Mouse (Mus musculus): Measurements from ENCODE around the gene D330020A13Rik. TPM values are rescaled to one million over a fixed set of nuclear protein-coding genes. Genes with fewer than 3 reads are reported as not detected.
A peak's percentile ranks its signal among the peaks of the same experiment; 100 is the strongest.
"Not testable (repeated sequence)": the region's sequence is repeated elsewhere in the genome, so short reads cannot be mapped to it uniquely, and the experiment has no call there.

The D330020A13Rik gene
- not detected in 2 replicates for total RNA-seq (2021)
- long read RNA-seq, experiment 1 = 0 reads
- long read RNA-seq, experiment 2 = 0 reads

DNA sequence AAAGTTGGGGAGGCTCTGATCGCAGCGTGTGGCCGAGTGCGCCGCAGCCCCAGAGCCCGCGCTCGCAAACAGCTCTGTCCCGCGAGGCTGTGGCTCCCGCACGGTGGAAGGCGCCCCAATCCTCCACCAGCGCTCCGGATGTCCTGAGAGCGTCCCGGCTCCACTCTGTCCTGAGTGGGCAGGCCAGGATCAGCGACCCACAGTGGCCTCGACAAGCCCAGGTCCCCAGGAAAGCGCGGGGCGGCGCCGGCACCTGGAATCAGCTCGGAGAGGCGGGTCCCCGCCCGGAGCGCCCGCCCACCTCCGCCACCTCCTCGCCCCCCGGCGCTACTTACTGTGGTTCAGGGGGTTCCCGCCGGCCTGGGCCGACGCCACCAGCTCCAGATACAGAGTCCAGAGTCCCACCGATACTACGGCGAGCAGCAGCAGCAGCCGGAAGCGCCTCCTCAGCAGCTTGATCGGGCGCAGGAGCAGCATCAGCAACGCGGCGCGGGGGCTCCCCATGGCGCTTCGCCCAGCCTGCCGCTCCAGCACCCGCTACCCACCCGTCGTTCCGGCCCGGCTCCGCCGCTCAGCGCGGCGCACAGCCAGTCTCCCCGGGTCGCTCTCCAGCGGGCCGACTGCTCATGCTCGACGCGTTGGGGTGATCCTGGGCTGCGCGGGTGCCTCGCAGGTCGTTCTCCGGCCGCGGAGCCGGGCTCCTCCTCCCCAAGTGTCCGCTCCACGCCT lies at the start of gene D330020A13Rik, which contains the start of gene B4galnt3:
D330020A13Rik (plus strand) TSS at position 309 of the 729 bp plus-strand sequence.
B4galnt3 (minus strand) TSS at position 504 of the 729 bp plus-strand sequence.
- peak; percentile 70 for DNase-seq

DNA sequence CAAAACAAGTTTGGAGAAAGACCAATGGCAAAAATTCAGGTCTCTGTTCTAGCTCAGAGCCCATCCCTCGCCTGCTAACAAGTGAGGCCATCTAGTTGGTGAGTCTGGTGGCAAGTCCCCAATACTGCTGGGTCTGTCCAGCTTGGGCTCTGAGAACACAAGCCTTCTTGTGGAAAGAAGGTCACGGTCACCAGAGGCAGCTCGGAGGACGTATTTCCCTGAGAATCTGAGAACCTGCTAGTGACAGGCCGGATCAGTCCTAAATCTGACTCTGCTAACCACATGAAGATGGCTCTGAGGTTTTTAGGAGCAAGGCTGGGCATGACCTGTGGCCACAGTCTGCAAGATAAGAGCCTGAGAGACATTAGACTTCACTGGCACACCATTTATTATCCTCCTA lies 47.5 kb upstream of the D330020A13Rik start:
- DNase-seq = peak; percentile 32

DNA sequence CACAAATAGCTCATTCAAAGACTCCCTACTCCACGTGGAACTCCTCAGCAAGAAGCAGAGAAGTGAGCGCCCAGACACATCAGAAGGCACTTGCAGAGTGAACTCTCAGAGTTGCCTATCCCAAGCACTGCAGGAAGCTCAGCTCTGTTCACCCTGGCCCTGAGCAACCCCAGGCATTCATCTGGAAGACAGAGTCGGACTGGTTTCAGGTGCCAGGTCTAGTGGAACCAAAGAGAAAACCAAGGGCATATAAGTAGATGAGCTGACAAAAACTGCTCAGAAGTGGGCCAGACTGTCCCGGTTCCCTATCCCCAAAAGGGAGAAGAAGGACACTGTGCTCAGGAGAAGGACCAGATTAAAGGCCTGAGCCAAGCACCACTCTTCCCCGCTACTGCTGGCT lies 44.3 kb upstream of the D330020A13Rik start:
- no peak for DNase-seq

DNA sequence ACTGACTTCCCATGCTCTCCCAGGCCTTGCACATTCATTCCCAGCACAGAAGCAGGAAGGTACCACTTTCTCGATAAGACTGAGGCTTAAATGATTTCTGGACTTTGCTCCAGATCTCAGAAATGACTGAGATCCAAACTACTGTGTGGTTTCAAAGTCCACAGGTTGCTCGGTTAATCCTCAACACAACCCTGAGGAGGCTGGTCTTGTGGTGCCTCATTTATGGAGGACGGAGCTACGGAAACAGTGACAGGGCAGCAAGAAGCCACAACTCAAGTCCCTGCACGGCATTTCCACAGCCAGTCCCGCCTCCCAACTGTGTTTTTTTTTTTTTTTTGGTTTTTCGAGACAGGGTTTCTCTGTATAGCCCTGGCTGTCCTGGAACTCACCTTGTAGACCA lies 43.2 kb upstream of the D330020A13Rik start:
- DNase-seq = no peak

DNA sequence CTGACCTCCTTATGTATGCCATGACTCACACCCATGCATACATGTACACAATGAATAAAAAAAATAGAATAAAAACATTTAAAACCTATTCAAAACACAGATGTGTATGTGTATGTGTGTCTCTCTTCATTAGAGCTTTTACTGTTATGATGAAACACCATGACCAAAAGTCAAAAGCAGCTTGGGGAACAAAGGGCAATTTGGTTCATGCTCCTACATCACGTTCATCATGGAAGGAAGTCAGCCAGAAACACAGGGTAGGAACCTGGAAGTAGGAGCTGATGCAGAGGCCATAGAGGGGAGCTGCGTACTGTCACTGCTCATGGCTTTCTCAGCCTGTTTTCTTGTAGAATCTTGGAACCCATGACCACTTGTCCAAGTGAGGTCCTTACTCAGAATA lies 41.4 kb upstream of the D330020A13Rik start:
- no peak for DNase-seq

DNA sequence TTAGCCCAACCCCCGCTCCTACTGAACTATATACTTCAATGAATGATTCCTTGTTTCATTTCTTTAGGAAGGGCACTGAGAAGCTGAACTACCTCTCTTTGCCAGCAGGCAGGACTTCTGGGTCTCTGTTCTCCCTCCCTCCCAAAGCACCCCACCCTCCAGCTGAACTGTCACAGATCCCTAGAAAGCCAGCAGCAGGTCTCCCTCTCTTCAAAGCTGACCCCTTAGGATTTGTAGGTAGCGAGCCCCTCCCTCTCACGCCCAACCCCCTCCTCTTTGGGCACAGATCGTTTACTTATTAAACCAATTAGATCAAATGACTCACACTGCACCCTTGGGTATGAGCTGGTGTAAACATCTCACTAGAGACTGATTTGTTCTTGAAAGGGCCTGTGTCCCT lies 39.5 kb upstream of the D330020A13Rik start:
- DNase-seq = no peak

DNA sequence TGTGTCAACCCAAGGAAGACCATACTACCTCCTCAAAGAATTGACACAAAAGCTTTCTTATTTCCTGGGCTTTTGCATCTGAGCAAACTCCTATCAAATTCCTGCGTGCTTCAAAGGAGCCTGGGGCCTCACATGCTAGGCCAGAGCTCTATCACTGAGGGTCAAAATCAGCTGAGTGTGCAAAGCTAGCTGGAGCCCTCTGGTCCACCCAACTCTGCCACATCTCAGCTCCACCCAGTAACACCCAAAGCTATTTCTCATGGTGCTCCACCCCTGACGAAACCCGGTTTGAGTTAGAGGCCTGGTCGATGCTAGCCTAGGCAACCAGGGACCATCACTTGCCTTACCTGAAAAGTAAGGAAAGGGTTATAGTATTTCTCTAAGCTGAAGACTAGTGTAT lies 39.0 kb upstream of the D330020A13Rik start:
- no peak for DNase-seq

DNA sequence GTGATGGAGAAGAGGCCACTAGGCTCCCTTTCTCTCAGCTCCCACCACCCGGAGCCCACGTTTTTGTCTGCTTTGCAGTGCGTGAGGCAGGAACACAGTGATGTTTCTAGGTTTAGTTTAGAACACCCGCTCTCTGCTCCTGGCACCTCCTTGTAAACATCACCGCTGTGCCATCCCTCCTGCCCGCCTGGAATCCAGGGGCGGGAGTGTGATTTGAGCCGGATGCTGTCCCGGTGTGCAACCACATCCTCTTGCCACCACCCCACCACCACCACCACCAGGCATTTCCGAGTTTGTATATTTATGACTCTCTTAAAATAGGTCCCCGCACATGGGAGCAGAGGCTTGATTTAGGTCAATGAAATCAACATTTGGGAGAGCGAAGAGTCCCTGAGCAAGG lies 38.5 kb upstream of the D330020A13Rik start:
- DNase-seq = no peak

DNA sequence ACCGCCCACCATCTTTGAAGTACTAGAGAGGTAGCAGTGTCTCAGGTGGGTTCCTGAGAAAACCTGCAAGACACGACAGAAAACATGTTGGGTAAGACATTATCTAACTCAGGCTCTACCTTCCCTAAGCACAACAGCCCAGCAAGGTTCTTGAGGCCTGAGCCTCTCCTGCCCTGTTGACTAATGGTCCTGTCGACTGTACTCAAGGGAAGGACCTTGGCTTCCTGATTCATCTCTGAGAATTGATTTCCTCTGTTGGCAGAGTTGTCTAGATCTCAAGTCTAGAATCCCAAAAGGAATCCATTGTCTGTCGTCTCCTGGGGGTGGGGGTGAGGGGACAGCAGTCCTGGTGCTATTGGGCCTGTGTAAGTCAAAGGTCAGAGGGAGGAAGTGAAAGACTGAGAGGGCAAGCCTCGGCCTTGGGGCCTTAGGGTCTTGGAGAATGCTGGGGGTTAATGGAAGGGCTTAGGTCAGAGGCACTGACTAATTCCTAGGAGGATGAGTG lies 37.7 kb upstream of the D330020A13Rik start:
- peak; percentile 61 for DNase-seq

DNA sequence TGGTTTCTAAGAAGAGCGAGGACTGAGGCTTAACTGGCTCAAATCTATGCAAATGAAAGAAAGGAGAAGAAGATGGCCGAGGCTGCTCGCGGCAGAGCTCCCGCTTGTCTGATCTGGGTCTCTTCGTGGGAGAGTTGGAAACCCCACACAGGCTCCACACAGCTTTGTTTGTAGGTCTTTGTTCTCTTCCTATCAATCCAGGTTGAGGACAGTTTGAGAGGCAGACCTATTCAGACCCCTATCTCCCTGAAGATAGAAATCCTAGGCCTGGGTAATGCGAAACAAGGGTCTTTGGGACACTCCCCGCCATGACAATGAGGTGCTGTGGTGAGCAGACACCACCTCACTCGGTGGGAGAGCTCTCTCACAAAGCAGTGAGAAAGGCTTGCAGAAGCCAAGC lies 34.7 kb upstream of the D330020A13Rik start:
- DNase-seq = no peak

DNA sequence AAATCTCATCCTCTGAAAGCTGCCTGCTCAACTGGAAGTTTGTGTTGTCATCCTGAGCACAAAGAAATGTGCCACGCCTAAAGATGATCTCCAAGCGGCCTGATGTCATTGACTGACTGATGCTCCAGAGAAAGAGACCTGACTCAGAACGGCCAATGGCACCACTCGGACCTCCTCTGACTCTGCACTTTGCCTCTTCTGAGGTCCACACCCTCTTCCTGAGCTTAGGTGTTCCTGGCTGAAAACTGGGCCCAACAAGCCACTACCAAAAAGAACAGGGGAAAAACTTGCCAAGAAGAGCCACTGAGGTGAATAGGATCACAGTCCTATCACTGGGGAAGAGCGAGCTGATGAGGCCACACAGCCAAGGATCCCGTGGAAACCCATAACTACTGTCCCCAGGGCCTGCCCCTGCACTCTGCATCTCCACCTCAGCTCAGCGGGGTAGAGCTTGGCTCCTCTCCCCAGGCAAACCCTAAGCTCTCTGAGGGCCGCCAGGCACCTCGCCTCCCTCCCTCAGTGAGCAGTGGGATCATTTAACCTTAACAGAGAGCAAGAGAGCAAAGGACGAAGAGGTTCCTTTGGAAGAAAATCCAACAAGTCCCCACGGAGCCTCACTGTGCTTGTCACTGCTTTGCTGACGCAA lies 31.2 kb upstream of the D330020A13Rik start:
- DNase-seq = no peak

DNA sequence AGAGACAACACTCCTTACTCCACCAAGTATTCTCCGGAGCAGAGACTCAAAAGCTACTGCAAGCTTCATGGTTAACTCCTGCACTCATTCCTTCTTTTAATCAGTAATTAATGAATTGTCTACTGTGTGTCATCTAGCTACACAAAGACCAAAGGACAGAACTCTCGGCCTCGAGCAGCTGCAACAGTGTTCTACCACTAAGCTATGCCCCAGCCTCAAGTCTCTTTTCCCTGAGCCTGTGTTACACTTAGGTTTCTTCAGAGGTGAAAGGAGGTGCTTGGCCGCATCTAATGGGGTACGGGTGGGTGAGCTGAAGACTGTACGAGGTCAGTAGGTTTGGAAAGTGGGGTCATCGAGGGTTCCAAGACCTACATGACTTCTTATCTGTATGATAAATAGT lies 30.6 kb upstream of the D330020A13Rik start:
- DNase-seq = no peak

DNA sequence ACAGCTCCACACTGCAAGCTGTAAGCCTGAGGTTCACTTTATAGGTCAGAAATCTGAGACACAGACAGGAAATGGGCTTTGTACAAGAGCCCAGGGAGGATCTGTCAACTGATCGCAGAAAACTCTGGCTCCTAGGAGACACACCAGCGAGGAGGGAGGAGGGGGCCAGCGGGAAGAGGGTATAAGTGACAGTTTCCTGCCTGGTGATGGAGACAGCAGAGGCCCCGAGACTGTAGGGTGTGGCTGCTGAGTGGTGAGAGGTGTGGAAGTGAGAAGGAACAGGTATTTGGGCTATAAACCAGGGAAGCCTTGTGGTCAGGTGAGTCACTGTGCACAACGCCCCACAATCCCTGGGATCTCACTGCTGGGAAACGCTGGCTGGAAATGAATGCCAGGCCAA lies 30.0 kb upstream of the D330020A13Rik start:
- no peak for DNase-seq

DNA sequence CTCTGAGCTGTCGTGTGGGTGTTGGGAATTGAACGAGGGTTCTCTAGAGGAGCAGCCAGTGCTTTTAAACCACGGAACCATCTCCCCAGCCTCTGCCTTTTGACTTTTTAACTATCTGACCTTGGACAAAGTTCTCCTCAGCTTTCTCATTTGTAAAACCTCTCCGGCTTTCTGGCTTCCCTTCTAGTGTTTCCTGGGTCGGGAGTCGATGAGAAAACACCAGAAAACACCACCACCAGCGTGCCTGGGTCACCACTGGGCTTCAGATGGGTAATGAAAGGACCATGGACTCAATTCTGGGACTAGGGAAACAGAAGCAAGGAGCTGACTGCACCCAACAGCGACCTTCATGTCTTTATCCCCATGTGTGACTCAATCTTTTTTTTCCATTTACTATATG lies 20.0 kb upstream of the D330020A13Rik start:
- no peak for DNase-seq

DNA sequence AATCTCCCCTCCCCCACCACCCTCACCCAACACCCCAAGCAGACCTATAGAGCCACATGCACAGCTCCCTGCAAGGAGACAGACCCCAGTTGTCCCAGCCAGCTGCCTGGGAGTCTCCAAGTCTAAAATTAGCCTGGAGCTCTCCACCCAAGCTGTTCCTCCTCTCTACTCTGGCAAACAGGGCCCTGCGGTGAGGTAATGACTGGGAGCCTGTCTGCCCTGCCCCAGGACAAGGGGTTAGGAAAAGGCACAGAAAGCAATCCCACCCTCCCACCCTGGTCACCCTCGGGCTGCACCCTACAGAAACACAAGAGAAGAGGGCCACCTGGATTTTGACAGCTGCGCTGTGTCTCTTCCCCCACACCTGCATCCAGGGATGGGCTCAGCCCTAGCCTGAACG lies 19.3 kb upstream of the D330020A13Rik start:
- no peak for DNase-seq

DNA sequence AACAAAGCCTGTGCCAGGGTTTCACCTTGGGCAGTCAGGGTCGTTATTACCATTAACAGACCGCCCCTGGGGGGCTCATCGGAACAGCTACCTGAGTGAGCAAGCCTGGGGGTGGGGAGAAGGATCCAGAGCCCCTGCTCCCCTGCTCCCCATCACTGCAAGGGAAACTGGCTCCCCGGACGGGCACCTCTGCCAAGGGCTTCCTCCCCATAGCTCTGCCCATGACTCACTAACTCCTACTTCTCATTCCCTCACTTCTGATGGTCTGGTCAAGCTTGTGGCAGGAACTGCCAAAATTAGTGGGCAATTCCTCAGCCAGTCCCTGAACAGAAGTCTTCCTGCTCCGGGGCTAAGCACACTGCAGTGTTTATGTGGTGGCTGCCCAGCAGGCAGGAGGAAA lies 18.9 kb upstream of the D330020A13Rik start:
- peak; percentile 64 for DNase-seq

DNA sequence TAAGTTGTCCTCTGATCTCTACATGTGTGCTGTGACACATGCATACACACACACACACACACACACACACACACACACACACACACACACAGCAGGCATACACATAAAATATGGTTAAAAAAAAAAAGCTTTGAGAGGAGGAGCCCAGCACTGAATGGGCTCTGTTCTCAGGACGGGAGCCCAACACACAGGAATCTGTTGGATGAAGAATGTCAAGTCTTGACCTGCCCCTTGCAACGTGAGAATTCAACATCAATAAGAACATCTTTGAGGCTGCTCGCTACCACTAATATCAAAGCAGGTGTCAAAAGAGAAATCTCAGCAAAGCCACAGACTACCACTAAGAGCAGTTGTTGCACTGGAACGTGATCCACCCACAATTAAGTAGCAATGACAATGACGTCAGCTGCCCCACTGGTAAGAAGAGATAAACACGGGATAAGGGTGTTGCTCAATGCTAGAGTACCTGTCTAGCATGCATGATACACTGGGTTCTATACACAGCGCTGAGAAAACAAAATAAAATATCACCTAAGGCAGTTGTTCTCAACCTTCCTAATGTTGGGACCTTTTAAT lies 17.2 kb upstream of the D330020A13Rik start:
- DNase-seq = no peak

DNA sequence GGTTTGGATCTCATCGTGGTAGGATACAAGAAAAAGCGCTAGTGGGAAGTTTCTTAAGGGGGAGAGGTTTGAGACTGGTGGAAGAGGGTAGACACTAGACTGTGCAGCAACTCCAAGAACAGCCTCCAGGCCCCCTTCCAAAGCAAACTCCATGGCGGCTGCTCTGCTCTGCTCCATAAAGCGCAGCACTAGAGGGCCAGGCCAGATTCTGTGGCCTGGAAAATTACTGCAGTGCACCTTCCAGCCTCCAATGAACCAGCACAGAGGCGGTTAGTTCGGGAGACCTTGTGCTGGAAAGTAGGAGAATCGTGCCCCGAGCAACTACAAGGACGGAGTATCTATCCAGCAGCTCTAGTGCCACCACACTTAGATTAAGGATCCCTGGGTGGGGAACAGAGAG lies 6.9 kb upstream of the D330020A13Rik start:
- peak; percentile 36 for DNase-seq

DNA sequence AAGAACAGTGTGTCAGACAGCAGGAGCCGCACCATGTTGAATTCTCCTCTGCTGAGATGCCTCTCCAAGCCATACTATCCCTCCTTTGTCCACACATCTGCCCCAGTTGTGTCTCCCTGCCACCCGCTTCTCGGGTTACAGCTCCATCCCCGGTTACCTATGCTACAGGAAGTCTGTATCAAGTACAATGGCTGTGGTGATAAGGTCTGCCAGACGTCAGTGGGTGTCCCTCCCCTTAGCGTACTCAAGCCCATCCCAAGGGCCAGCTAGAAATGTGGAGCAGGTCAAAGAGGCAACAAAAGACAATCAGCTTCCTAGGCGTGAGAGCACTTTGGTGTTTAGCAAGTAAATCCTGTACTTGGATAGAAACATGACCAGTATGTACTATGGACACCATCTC lies 5.6 kb upstream of the D330020A13Rik start:
- DNase-seq = no peak

DNA sequence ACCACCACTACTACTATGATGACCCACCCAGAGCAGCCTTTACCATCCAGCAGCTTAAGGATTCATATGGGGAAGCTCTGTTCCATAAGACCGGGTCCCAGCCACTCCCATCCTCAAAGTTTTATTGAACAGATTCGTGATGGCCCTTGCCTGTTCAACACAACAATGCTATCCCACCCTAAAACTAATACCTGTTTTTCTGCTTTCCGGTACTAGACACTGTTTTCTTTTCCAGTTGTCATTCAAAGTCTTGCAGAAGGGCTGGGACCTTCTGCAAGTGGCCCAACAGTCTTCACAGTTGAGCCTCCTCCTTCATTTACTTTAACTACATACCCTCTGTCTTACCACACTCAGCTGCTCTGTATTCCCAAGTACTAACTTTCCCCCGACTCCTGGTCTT lies 4.7 kb upstream of the D330020A13Rik start:
- no peak for DNase-seq

DNA sequence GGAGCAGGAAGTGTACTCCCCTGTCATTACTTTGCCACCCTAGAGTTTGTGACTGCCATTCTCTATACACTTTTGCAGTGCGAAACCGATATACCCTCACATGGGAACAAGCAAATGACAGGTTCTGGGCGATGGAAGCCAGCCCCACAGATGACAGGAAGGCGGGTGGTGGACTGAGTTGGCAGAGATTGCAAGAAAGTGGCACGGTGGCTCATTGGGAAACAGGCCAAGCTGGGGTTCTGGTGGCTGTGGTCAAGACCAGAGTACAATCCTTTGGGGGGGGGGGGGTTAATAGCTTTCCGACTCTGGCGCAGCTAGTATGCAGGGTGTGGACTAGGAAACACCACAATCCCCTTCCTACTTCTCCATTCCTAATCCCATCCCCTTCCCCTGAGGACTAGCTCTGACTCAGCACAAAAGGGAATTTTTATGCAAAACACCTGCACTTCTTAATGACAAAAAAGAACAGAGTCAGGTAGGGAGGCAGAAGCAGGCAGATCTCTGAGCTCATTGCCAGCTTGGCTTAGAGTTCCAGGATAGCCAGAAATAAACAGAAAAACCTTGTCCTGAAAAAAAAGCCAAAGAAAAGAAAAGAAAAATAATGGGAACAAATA lies 2.7 kb upstream of the D330020A13Rik start:
- no peak for DNase-seq

DNA sequence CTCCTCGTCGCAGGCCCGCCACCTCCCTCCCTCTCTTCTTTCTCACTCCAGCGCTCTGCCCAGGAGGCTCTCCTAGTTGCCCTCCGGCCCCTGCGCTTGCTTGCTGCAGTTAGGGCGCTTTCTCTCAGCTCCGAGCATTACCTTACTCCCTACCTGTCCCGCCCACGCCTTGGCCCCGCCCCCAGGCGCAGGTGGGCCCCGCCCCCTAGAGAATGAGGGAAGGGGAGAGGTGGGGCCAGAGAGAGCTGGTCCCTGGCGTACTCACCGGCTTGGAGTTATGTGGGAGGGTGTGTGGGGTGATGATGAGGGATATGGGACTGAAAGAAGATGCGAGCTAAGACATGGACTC lies 595 bp downstream of the D330020A13Rik start:
- no peak for DNase-seq

DNA sequence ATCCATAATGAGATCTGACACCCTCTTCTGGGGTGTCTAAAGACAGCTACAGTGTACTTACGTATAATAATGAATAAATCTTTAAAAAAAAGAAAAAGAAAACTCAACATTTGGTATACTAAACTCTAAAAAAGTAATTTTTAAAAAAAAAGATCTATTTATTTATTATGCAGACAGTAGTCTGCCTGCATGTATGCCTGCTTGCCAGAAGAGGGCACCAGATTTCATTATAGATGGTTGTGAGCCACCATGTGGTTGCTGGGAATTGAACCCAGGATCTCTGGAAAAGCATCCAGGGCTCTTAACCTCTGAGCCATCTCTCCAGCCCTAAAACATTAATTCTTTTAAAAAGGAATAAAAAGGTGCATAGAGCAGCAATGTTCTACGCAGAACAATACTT lies 2.4 kb downstream of the D330020A13Rik start:
- not testable (repeated sequence) for DNase-seq
